Mouse (Mus musculus): ENCODE data around the gene Lpp. TPM values are rescaled to one million over a fixed set of nuclear protein-coding genes. Genes with fewer than 3 reads are reported as not detected.

Lpp gene
- polyA plus RNA-seq, 1 experiment, result 0.09 TPM

- no peaks in the 10 kb centered on the region for H3K9me3 ChIP-seq
- peaks cover 67% of the 10 kb centered on the region for H3K4me1 ChIP-seq
- no peak overlapping the region for H3K4me3 ChIP-seq (replicated peaks)
- TF ChIP-seq FLI1 (IDR thresholded peaks at IDR 0.05; ENCODE audit: low read length) (no peak), GATA1 (IDR thresholded peaks at IDR 0.05; ENCODE audit: borderline replicate concordance, low read length) (no peak)
- no peaks in the 10 kb centered on the region for H3K27me3 ChIP-seq (replicated peaks)
- H3K36me3 ChIP-seq (replicated peaks; ENCODE audit: low read length), result no peaks in the 10 kb centered on the region
Observed at GRCm38 (mm10) chr16:24915470-24915869, 522.2 kb downstream of the Lpp start.

- no peak for TF ChIP-seq FLI1 (IDR thresholded peaks at IDR 0.05; ENCODE audit: low read length)
- no peak for TF ChIP-seq GATA1 (IDR thresholded peaks at IDR 0.05; ENCODE audit: borderline replicate concordance, low read length)
- Histone ChIP-seq H3K4me3 (replicated peaks) (no peak overlapping the region), H3K27me3 (replicated peaks) (no peaks in the 10 kb centered on the region), H3K9me3 (no peaks in the 10 kb centered on the region), H3K36me3 (replicated peaks; ENCODE audit: low read length) (no peaks in the 10 kb centered on the region), H3K4me1 (peaks cover 33% of the 10 kb centered on the region)
Observed at GRCm38 (mm10) chr16:24919349-24920012, 526.2 kb downstream of the Lpp start.

DNA sequence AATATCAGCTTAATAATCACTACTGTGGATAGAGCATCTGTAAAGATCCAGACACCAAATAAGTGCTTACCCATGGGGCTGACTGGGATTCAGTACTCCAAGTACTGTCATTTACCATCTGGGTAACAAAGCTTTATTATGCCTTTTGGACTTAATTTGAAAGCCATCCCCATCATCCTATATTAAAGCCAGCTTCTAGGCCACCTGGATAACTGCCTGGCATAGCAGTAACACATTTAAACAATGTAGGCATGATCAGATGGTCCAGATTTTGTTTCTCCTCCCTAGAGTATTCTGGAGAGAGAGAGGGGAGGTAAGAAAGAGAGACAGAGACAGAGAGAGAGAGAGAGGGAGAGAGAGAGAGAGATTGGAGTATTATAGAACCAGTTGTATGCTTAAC lies 536.8 kb downstream of the Lpp start:
- TF ChIP-seq FLI1 (IDR thresholded peaks at IDR 0.05; ENCODE audit: low read length), result no peak
- no peak for TF ChIP-seq GATA1 (IDR thresholded peaks at IDR 0.05; ENCODE audit: borderline replicate concordance, low read length)
- Histone ChIP-seq H3K27me3 (replicated peaks) (no peaks in the 10 kb centered on the region), H3K36me3 (replicated peaks; ENCODE audit: low read length) (no peaks in the 10 kb centered on the region), H3K4me3 (replicated peaks) (no peak overlapping the region), H3K9me3 (no peaks in the 10 kb centered on the region), H3K4me1 (peaks cover 16% of the 10 kb centered on the region)

DNA sequence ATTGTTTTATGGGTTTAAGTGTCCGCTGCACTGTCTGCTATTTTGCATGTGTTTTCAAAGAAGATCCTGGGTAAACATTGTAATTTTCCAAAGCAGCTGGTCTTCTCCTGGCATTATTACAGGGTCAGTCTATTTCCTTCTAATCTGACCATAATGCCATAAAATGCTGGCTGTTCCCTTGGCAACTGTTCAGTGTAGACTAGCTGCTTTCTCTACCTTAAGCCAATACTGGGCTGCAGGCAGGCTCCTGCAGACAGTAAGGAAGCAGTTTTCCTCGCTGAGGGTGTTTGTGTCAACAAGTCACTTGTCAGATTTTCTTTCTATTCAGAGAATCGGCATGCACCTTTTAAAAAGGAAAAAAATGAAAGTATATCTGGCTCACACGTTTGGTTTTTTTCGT lies 537.3 kb downstream of the Lpp start:
- Histone ChIP-seq H3K36me3 (replicated peaks; ENCODE audit: low read length) (no peaks in the 10 kb centered on the region), H3K4me1 (peaks cover 10% of the 10 kb centered on the region), H3K4me3 (replicated peaks) (no peak overlapping the region), H3K27me3 (replicated peaks) (no peaks in the 10 kb centered on the region), H3K9me3 (no peaks in the 10 kb centered on the region)
- TF ChIP-seq FLI1 (IDR thresholded peaks at IDR 0.05; ENCODE audit: low read length), result no peak
- no peak for TF ChIP-seq GATA1 (IDR thresholded peaks at IDR 0.05; ENCODE audit: borderline replicate concordance, low read length)

DNA sequence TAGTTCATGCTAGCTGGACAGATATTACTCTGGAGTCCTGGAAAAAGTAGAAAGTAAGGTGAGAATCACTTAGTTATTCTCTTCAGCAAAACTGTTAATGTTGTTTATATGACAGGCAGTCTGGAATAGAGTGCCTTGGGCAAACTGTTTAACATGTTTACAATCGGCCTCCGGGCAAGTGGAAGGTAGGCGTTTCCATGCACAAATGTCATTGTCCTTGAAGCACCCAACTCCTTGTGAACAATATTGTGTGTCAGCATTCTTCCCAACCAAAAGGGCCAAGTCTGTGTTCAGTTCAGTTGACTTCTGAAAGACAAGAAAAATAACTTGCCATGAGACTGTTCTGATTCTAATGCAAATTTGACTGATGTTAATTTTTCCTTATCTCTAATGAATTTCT lies 539.5 kb downstream of the Lpp start:
- no peak for TF ChIP-seq GATA1 (IDR thresholded peaks at IDR 0.05; ENCODE audit: borderline replicate concordance, low read length)
- TF ChIP-seq FLI1 (IDR thresholded peaks at IDR 0.05; ENCODE audit: low read length), result no peak
- Histone ChIP-seq H3K4me3 (replicated peaks) (no peak overlapping the region), H3K36me3 (replicated peaks; ENCODE audit: low read length) (no peaks in the 10 kb centered on the region), H3K9me3 (no peaks in the 10 kb centered on the region), H3K27me3 (replicated peaks) (no peaks in the 10 kb centered on the region), H3K4me1 (peaks cover 8% of the 10 kb centered on the region; the same call in 1 of the 2 replicates)

DNA sequence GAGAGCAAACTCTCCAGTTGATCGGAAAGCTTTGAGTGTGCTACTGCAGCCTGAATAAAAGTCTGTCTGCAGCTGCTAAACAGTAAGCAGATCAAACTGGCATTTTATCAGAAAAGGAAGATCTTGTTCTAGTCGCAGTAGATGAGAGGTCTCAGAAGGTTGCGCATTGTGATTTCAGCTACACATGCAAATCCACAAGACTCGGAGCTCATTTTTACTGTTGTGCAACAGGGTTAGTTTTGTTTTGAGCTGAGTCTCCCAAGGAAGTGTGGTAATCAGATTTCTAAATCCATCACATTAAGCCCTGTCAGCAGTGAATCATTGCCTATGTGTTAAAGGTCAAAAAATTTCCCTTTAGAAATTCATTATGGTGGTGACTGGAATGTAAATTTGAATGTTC lies 540.4 kb downstream of the Lpp start:
- Histone ChIP-seq H3K36me3 (replicated peaks; ENCODE audit: low read length) (no peaks in the 10 kb centered on the region), H3K4me3 (replicated peaks) (no peak overlapping the region), H3K4me1 (peaks cover 8% of the 10 kb centered on the region; the same call in 1 of the 2 replicates), H3K9me3 (no peaks in the 10 kb centered on the region), H3K27me3 (replicated peaks) (no peaks in the 10 kb centered on the region)
- TF ChIP-seq FLI1 (IDR thresholded peaks at IDR 0.05; ENCODE audit: low read length), result no peak
- no peak for TF ChIP-seq GATA1 (IDR thresholded peaks at IDR 0.05; ENCODE audit: borderline replicate concordance, low read length)

DNA sequence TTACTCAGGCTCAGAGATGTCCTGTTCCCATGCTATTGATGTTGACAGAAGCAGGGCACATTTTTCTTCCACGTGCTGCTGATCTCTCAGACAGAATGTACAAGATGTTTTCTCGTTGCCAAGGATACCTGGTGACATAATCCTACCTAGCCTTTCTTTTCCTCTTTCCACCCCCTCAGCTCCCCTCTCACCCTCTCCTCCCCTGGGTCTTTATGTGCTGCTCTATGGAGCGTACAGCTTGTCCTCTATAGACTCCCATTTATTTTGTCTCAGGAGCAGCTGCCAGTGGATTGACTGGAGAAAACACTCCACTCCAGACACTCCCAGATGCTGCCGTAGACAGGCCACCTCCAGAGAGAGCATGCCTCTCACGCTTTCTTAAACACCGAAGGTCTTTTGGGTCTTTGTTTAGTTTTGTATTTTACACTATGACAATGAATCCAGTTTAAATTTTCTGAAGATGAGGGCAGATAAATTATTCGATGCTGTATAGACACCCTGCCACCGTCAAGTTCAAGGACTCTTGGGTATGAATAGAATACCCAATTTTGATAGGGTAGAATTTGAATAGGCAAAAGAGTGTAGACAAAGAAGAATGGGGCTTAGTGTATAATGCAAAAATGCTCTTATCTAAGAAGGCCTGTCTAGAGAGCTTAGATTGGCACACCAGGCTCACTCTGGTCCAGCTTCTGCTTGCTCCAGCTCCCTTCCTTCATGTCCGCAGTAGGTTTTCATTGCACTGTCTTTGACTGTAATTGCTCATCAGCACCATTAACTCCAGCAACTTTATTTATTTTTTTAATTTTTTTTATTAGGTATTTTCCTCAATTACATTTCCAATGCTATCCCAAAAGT lies 548.2 kb downstream of the Lpp start:
- Histone ChIP-seq H3K9me3 (no peaks in the 10 kb centered on the region), H3K27me3 (replicated peaks) (no peaks in the 10 kb centered on the region), H3K4me1 (peaks cover 17% of the 10 kb centered on the region), H3K36me3 (replicated peaks; ENCODE audit: low read length) (no peaks in the 10 kb centered on the region), H3K4me3 (replicated peaks) (no peak overlapping the region)
- no peak for TF ChIP-seq FLI1 (IDR thresholded peaks at IDR 0.05; ENCODE audit: low read length)
- no peak for TF ChIP-seq GATA1 (IDR thresholded peaks at IDR 0.05; ENCODE audit: borderline replicate concordance, low read length)

- Histone ChIP-seq H3K36me3 (replicated peaks; ENCODE audit: low read length) (no peaks in the 10 kb centered on the region), H3K4me3 (replicated peaks) (no peak overlapping the region), H3K9me3 (no peaks in the 10 kb centered on the region), H3K27me3 (replicated peaks) (no peaks in the 10 kb centered on the region), H3K4me1 (peaks cover 23% of the 10 kb centered on the region)
- TF ChIP-seq FLI1 (IDR thresholded peaks at IDR 0.05; ENCODE audit: low read length) (no peak), GATA1 (IDR thresholded peaks at IDR 0.05; ENCODE audit: borderline replicate concordance, low read length) (no peak)
Observed at GRCm38 (mm10) chr16:24943486-24944261, 550.4 kb downstream of the Lpp start.

DNA sequence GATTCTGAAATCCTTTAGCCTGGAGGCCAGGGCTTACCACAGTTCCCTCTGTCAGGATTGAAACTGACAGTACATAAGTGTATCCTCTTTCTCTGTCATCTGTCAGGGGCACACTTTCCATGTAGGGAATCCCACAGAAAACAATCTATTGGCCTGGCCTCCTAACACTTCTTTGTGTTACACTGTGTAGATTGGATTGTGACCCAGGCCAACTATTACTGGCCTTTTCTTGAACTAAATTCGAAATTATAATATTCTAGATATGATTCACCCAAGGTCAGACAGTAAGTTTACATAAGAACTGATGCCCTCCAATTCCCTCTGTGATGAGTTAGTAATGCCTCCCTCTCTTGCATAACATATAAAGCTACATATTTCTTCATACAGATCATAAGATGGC lies 553.0 kb downstream of the Lpp start:
- TF ChIP-seq FLI1 (IDR thresholded peaks at IDR 0.05; ENCODE audit: low read length) (no peak), GATA1 (IDR thresholded peaks at IDR 0.05; ENCODE audit: borderline replicate concordance, low read length) (no peak)
- no peak overlapping the region for H3K4me3 ChIP-seq (replicated peaks)
- peaks cover 23% of the 10 kb centered on the region for H3K4me1 ChIP-seq
- H3K27me3 ChIP-seq (replicated peaks), result no peaks in the 10 kb centered on the region
- H3K9me3 ChIP-seq, result no peaks in the 10 kb centered on the region
- H3K36me3 ChIP-seq (replicated peaks; ENCODE audit: low read length), result no peaks in the 10 kb centered on the region

Data from megakaryocyte, embryonic 14.5 days (primary cell).